Mouse (Mus musculus) midbrain, embryonic 13.5 days (tissue): Measurements from ENCODE around the gene Tgtp2. TPM values are rescaled to one million over a fixed set of nuclear protein-coding genes. Genes with fewer than 3 reads are reported as not detected.
"Not testable (repeated sequence)": the region's sequence is repeated elsewhere in the genome, so short reads cannot be mapped to it uniquely, and the experiment has no call there.

Source experiments
- ATAC-seq: fragments of 200-750 bp; cut with Nextera tagmentation; 2 replicates; pipeline ENCODE4 v1.8.0; 2017; ENCODE audit warnings: mild to moderate bottlenecking, moderate TSS enrichment, moderate library complexity
- H3K27ac ChIP-seq: fragments of 300-500 bp; sonication (generic); 2 replicates; pipeline ENCODE4 v1.5.1; 2015; ENCODE audit warnings: inconsistent platforms, mild to moderate bottlenecking, moderate library complexity
- H3K27me3 ChIP-seq: fragments of 300-500 bp; sonication (generic); 2 replicates; pipeline ENCODE4 v1.6.1; 2015; ENCODE audit warnings: mild to moderate bottlenecking, inconsistent platforms
- H3K36me3 ChIP-seq: fragments of 300-500 bp; sonication (generic); 2 replicates; pipeline ENCODE4 v1.6.1; 2015; ENCODE audit warnings: mild to moderate bottlenecking, inconsistent platforms
- H3K4me1 ChIP-seq: fragments of 300-500 bp; sonication (generic); replicated peaks from 2 replicates; pipeline ENCODE4 v1.6.1; 2015; ENCODE audit warnings: inconsistent platforms
- H3K4me2 ChIP-seq: fragments of 300-500 bp; sonication (generic); replicated peaks from 2 replicates; pipeline ENCODE4 v1.6.1; 2015; ENCODE audit warnings: moderate library complexity, mild to moderate bottlenecking, inconsistent platforms
- H3K4me3 ChIP-seq: fragments of 300-500 bp; sonication (generic); replicated peaks from 2 replicates; pipeline ENCODE4 v1.5.1; 2015; ENCODE audit warnings: mild to moderate bottlenecking, inconsistent platforms
- H3K9ac ChIP-seq: fragments of 300-500 bp; sonication (generic); replicated peaks from 2 replicates; pipeline ENCODE4 v1.6.1; 2015; ENCODE audit warnings: mild to moderate bottlenecking, inconsistent platforms
- H3K9me3 ChIP-seq: fragments of 300-500 bp; sonication (generic); 2 replicates; pipeline ENCODE4 v1.6.1; 2016; ENCODE audit warnings: mild to moderate bottlenecking, inconsistent platforms
- polyA plus RNA-seq: library from polyadenylated mRNA; unstranded; fragments of >200 nt; fragmentation: Nextera tagmentation; extraction: Ambion mirVana; gene quantifications from 2 replicates; pipeline ENCODE4 v1.2.1, GENCODE M21; 2015

Gene Tgtp2
- polyA plus RNA-seq, 1 experiment from 2014 or later: not detected

DNA sequence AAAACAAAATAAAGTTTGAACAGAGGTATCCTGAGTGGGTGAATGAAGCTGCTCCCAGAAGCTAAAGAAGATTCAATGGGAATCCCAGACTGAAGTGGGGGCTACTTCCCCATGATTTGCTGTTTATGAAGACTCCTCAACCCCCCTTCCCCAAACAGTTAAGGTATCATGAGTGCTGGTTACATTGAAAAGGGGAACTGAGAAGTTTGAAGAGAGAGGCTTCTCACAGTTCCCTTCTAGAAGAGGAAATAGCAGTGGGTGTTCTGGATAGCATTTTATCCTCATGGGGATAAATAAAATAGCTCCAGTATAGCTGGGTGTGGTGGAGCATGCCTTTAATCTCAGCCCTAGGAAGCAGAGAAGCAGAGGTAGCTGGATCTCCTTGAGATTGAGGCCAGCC is 13.9 kb downstream of the Tgtp2 start:
- ATAC-seq, H3K9me3 ChIP-seq, H3K4me3 ChIP-seq, H3K36me3 ChIP-seq, H3K4me1 ChIP-seq, H3K4me2 ChIP-seq, H3K9ac ChIP-seq, H3K27me3 ChIP-seq, H3K27ac ChIP-seq: not testable (repeated sequence)

DNA sequence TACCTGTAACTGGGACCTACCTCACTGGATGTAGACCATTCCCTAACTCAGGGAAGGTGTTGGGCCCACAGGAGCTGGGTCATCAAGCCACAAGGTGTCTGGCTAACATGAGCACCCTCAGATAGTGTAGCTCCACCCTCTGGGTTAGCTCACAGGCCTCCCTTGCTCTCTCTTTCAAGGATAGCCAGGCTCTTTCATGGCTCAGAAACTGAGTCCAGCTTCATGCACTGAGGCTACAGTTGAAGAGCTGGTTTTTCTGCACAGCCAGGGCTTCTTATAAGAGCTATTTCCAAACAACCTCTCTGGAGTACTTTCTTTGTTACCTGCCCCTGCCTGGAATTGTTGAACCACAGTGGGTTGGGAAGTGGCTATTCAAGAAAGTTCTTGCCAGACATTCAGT is 51.9 kb downstream of the Tgtp2 start:
- not testable (repeated sequence) for H3K9ac ChIP-seq, H3K4me1 ChIP-seq, H3K27me3 ChIP-seq, H3K36me3 ChIP-seq, ATAC-seq, H3K4me3 ChIP-seq, H3K27ac ChIP-seq, H3K4me2 ChIP-seq, H3K9me3 ChIP-seq

Other genes with a start within 250 kb of the Tgtp2 start
- gene Trim41, start 246.9 kb downstream of the Tgtp2 start, polyA plus RNA-seq: 6.9 and 7.0 TPM in 2 replicates
- gene Trim7, start 238.1 kb downstream of the Tgtp2 start, polyA plus RNA-seq: 0.89 and 1.0 TPM in 2 replicates
- 3.4 and 3.6 TPM in 2 replicates for gene Gm12184, start 237.6 kb downstream of the Tgtp2 start, polyA plus RNA-seq
- gene Irgm1, start 192.5 kb downstream of the Tgtp2 start, polyA plus RNA-seq: 1.8 and 1.9 TPM in 2 replicates
- gene Gm5431, start 162.0 kb downstream of the Tgtp2 start, polyA plus RNA-seq: 0.17 and 0.21 TPM in 2 replicates
- gene Psme2b, start 118.0 kb downstream of the Tgtp2 start, polyA plus RNA-seq: 2.4 and 2.7 TPM in 2 replicates
- gene Olfr56, start 85.3 kb downstream of the Tgtp2 start, polyA plus RNA-seq: not detected in 2 replicates
- gene 9930111J21Rik1, start 84.8 kb downstream of the Tgtp2 start, polyA plus RNA-seq: 0.24 and 0.31 TPM in 2 replicates
- gene Gm12185, start 72.0 kb downstream of the Tgtp2 start, polyA plus RNA-seq: not detected in 2 replicates
- not detected in 2 replicates for gene Tgtp1, start 70.0 kb downstream of the Tgtp2 start, polyA plus RNA-seq
- gene 9930111J21Rik2, start 13.0 kb downstream of the Tgtp2 start, polyA plus RNA-seq: 0.15 and 0.30 TPM in 2 replicates
- 0.39 and 0.64 TPM in 2 replicates for gene Ifi47, start 12.4 kb upstream of the Tgtp2 start, polyA plus RNA-seq
- gene Olfr1396, start 50.7 kb upstream of the Tgtp2 start, polyA plus RNA-seq: not detected in 2 replicates
- not detected in 2 replicates for gene Olfr1395, start 78.1 kb upstream of the Tgtp2 start, polyA plus RNA-seq
- not detected in 2 replicates for gene Olfr1394, start 90.2 kb upstream of the Tgtp2 start, polyA plus RNA-seq
- gene Btnl9, start 123.0 kb upstream of the Tgtp2 start, polyA plus RNA-seq: 0.17 TPM in 1 of 2 replicates, not detected in the other
- gene Zfp62, start 139.1 kb upstream of the Tgtp2 start, polyA plus RNA-seq: 56.6 and 58.5 TPM in 2 replicates
- gene Mgat1, start 180.0 kb upstream of the Tgtp2 start, polyA plus RNA-seq: 29.3 and 32.1 TPM in 2 replicates
- 0.15 TPM in 1 of 2 replicates, not detected in the other for gene Olfr1393, start 214.1 kb upstream of the Tgtp2 start, polyA plus RNA-seq
- gene Olfr1392, start 221.1 kb upstream of the Tgtp2 start, polyA plus RNA-seq: not detected in 2 replicates
- not detected in 2 replicates for gene Olfr10, start 240.5 kb upstream of the Tgtp2 start, polyA plus RNA-seq